Mouse (Mus musculus) mouse trophoblast stem cell (cell line): Measurements from ENCODE around the gene Rabac1.

Source experiments
- in situ Hi-C, 2 experiments: fragments of 300-500 bp; cut with MseI, MboI; formaldehyde crosslinking; loops; 2 replicates in 1 of 2; 3 replicates in 1 of 2; pipeline ENCODE4 v1.15.1; 2025

Rabac1 gene

DNA sequence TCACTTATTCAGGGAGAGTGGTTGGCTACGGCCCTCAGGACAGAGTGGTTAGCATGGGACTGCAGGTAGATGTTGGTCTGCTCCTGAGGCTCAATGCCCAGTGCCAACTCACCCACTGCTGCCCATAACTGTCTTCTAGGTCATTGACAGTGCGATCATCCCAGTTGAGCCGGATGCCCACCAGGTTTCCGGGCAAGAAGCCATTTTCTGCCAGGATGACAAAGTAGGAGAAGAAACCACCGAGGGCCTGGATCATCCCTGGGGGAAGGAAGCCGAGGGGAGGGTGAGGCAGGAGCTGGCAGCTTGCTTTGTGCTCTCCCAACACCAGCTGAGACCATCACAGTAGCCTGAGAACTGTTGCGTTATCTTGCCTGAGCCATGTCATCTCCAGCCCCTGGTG is 7.9 kb upstream of the Rabac1 start:
- in situ Hi-C loops: no loop called here

DNA sequence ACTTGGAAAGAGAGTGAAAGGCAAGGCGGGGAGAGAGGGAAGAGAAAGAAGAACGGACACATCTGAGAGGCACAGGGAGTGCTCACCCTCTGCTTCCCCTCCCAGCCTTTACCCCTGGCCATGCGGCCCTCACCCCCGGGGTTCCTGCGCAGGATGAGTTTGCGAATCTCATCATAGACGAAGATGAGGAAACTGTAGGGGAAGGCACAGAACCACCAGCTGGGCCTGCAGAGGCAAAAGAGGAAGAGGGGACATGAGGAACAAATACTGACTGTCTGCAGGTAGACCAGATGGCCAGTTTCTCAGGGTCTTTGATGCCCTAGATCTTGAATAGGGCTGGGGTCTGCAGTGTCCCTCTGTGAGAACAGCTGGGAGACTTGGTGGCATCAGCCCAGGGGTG is 6.2 kb upstream of the Rabac1 start:
- in situ Hi-C loops: no loop called here

DNA sequence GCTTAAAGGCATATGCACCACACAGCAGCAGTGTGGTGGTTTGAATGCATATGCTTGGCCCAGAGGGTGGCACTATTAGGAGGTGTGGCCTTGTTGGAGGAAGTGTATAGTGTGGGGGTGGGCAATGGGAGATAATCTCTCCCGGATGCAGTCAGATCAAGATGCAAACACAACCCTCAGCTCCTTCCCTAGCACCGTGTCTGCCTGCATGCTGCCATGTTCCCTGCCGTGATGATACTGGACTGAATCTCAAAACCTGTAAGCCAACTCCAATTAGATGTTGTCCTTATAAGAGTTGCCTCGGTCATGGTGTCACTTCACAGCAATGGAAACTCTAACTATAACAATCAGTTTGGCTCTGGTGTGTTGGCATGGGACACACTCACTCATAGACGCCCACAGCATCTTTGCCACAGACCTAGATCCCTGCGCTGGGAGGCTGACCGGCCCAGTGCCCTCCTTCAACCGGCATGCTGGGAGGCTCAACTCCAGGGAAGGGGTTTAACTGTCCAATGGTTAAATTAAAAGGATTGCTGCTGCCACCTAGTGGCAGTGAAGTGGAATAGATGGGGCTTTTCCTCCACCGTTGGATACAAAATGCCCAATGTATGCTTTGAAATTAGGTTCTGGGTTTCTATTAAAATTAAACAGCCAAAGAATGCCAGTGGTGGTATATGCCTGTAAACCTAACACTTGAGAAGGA is 2.5 kb upstream of the Rabac1 start:
- in situ Hi-C loops: no loop called here

DNA sequence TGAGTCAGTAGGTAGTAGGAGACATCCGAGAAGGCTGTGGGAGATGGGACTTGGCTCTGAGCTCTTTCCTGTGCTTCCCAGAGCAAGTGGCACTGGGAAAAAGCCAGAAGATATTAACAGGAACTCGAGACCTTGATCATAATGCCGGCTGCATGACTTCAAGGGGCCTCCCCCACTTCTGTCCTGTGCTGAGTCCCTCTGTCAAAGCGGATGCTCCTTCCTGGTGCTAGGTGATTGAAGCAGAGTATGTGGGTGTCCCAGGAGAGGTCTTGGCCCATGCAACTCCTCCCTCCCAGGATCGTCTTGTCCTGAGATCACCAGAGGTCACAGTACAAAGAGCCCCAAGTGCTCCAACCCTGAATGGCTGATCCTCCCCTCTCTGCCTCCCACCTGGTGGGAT is 1.3 kb upstream of the Rabac1 start:
- in situ Hi-C loops: no loop called here

DNA sequence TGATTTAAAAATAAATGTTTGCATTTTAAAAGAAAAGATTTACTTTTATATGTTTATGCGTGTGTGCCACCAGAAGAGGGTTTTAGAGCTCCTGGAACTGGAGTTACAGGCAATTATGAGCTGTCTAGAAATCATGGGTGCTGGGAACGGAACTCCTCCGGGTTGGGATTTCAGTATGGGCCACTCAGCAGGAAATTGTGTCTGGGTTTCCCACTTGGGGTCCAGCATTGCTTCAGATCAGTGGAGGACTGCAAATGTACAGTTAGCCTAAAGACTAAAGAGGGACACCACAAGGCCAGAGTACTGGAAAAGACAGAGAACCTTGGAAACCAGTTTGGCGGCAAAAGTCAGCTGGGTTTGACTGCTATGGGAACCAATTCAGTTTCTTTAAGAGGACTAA is 654 bp upstream of the Rabac1 start:
- in situ Hi-C loops: no loop called here

DNA sequence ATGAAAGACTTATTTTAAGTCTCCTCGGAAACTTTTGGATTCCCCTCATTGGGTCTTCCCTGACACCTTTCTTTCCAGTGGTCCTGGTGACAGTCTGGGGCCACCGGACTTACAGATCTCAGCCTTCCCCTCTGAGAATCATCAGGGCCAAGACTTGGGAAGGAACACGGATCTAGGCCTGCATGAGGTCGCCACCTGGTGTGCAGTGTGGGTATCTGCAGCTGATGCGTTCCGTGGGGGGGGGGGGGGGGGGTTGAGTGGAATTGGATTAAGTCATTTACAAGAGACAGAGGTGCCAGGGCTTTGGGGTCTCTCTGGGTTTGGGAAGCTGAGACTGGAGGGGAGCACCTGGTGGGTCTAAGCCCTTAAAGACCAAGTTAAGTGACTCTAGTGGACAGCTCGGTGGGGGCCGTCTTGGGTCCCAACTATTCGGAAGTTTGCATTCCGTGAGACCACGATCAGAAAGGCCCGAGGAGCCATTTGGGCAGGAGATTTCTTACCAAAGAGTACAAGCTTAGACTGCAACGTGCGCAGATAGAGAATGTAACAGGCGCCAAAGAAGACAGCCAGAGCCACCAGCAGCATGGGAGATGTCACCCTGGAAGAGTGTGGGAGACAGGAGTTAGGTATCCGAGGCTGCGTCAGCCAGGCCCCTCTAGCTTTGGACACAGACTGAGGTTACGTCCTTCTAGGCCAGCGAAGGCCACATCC is 1.1 kb downstream of the Rabac1 start:
- in situ Hi-C loops: no loop called here

DNA sequence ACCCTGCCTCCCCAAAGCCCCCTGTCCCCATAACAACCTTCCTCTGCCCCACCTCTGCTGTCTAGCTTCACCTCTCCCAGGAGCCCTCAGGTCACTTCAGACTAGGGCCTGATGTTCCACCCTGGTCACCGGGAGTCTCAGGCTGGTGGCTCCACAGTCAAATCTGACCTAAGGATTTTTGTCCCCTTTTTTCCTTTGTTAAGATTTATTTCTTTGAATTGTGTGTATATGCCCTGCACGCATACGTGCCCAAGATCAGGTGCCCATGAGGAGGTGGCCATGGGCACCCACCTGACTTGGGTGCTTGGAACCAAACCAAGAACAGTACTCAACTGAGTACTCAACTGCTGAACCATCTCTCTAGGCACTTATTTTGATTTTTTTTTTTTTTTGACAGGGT is 2.2 kb downstream of the Rabac1 start:
- in situ Hi-C loops: no loop called here

DNA sequence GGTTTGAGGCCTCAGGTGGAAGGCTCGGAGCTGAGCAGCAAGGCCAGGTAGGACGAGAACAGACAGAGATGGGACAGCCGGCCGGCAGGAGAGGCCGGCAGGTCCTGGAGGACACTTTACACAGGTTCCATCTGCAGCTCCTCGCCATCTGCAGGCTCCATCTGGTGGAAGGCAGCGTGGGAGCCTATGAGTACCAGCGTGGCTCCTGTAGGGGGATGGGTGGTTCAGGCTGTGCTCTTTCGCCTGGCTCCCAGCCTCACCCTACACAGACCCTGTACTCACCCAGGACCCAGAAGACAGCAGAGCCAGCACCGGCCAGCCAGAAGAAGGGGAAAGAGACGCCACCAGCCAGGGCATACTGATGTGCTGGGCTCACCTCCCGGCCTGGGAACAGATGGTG is 2.7 kb downstream of the Rabac1 start:
- in situ Hi-C loops: loop anchor here (10.0 kb wide), 2 partner anchors 145 to 155 kb away; no protein-coding TSS in a partner anchor

DNA sequence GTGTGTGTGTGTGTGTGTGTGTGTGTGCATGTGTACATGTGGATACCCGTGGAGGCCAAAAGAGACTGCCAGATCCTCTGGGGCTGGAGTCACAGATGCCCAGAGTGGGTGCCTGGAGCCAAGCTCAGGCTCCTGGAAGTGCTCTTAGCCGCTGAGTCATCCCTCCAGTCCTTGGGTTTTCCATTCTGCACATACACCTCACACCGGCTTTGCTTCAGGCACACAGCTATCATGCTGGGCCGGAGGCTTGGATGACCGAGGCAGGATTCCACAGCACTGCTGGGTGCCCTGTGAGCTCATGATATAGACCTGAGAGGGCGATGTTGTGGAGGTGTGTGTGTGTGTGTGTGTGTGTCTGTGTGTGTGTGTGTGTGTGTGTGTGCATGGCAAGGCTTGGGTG is 4.1 kb downstream of the Rabac1 start:
- in situ Hi-C loops: loop anchor here (10.0 kb wide), 2 partner anchors 144 to 154 kb away; no protein-coding TSS in a partner anchor

DNA sequence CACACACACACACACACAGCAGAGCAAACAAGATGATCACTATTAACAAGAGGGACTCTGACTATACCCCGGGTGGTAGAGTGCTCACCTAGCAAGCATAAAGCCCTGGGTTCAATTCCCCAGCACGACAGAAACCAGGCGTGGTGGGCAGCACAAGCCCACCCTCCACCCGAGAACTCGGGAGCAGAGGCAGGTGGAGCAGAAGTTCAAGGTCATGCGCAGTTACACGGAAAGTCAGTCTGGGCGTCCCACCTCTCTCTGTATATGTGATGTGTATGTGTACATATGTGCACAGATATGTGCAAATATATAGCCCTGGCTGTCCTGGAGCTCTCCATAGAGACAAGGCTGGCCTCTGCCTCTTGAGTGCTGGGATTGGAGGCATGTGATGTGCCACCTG is 4.6 kb downstream of the Rabac1 start:
- in situ Hi-C loops: loop anchor here (10.0 kb wide), 2 partner anchors 143 to 153 kb away; no protein-coding TSS in a partner anchor

DNA sequence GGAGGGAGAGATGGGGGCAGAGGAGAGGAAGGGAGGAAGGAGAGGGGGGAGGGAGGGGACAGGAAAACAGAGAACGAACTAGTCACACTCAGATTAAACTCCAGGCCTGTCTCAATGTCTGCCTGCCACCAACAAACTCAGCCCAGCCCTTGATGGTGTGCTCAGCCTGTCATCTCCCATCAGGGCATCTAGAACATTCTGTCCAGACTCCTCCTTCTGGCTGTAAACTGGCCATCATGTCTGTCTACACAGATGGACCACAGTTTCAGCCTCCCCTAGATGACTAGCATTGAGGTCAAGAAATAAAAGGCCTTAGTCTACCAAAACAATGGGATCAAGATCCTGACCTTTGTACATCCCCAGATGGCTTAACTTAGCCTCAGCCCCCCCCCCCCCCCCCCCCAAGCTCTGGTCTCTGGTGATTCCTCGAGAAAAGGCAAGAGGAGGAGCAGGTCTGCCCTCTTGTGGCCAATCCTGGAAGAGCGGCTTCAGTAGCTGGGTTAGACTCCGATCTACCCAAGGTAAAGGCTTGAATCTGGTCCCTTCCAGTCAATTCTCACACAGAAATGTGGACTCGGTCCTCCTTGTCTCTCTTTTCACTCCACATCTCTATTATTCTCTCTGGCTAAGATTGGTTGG is 7.5 kb downstream of the Rabac1 start:
- in situ Hi-C loops: loop anchor here (10.0 kb wide), 2 partner anchors 140 to 150 kb away; no protein-coding TSS in a partner anchor

DNA sequence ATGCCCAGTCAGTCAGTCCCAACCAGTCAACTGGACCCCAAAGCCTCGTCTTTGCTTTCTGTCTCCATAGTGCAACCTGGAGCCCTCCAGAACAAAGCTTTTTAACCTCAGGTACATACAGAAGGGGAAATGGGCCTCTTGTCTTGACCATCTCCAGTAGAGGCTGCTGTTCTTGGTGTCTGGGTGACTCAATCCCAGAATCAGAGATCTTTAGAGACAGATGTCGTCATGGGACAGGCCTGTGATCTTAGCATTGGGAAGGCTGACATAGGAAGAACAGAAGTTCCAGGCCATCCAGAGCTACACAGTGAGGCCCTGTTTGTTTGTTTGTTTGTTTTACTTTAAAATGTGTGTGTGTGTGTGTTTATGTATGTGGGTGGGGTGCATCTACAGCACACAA is 8.3 kb downstream of the Rabac1 start:
- in situ Hi-C loops: loop anchor here (10.0 kb wide), 2 partner anchors 139 to 149 kb away; no protein-coding TSS in a partner anchor

DNA sequence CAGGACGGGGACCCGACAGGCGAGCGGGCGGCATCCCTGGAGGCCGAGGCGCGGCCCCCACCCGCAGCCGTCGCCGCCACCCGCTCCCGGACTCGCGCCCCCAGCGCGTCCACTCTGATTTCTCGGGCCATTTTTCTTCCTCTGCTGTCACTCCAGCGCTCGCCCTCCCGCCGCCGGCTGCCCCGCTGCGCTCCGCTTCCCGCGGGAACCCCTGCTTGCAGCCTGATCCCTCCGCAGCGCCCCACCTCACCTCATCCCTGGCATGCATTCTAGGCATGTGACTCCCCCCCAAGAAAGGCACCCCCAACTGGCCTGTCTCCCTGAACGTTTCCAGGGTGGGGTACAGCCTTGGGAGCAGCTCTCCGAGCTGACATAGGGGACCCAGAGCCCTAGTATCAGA is 17.3 kb downstream of the Rabac1 start:
- in situ Hi-C loops: no loop called here

DNA sequence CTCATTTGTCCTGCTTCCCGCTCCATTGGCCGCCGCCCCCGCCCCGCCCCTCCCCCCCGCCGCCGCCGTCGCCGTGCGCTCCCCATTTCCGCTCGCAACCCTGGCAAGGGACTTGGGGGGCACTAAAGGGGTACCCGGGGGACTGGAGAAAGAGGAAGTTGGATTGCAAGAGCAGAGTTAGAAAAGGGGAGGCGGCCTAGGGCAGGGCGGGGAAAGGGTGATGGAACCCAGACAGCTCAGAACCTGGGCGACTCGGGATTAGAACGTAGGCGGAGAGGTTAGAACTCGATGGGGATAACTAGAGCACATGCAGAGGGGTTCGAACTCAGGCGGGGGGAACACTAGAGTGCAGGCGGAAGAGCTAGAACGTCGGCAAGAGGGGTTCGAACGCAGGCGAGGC is 18.1 kb downstream of the Rabac1 start:
- in situ Hi-C loops: no loop called here

DNA sequence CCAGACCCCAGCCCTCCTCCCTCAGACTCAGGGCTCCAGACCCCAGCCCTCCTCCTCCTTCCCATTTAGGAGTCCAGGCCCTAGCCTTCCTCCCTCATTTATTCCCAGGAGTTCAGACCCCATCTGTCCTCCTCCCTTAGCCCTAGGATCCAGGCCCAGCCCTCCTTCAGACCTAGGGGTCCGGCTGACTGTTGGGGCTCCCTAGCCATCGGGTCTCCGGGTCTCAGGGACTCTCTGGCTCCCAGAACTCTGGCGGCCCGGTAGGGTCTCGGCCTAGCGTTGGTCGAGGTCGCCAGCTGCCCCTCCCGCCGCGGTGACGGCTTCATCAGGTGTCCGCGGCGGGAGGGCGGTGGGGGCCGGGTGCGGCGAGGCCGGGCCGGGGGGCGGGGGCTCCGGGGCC is 18.6 kb downstream of the Rabac1 start:
- in situ Hi-C loops: no loop called here

DNA sequence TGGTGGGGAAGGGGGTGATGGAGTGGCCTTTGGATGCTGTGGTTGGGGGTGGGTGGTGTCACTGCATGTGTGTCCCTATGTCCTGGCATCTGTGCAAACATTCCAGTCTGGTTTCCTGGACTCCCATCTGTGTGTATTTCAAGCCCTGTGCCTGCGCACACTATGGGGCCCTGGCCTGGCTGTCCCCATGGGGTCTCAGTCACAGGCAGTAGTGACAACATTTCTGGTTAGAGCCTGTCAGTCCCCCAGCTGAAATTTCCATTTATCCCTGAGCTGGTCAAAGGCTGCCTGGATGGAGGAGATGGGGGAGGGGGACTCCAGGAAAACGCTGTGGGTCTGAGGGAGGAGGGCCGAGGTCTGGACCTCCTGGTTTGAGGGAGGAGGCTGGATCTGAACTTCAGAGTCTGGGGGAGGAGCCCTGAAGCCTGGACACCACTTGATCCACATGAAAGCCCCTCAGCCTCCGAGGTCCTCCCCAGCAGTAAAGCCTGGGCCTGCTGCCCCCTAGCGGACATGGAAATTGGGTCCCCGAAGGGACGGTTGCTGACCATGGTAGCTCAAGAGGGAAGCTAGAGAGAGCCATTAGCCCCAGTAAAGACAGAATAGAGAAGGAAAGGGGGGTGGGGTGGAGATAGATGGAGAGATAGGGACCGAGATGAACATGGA is 22.5 kb downstream of the Rabac1 start:
- in situ Hi-C loops: no loop called here

DNA sequence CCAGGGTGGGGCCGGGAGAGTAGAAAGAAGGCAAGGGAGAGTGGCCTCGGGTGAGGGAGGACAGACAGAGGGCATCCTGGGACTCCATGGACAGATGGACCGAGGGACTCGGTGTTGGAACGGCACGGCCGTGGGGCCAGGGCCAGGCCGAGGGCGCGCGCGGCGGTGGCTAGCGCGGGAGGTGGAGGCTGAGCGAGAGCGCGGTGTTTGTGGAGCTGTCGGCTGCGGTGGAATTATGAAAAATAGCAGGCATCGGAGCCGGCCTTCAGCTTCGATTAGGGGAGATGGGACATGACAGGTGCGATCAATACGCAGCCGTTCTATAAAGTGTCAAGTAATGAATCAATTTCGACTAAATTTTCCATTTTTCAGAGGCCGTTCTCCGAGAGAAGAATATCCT is 23.8 kb downstream of the Rabac1 start:
- in situ Hi-C loops: no loop called here

DNA sequence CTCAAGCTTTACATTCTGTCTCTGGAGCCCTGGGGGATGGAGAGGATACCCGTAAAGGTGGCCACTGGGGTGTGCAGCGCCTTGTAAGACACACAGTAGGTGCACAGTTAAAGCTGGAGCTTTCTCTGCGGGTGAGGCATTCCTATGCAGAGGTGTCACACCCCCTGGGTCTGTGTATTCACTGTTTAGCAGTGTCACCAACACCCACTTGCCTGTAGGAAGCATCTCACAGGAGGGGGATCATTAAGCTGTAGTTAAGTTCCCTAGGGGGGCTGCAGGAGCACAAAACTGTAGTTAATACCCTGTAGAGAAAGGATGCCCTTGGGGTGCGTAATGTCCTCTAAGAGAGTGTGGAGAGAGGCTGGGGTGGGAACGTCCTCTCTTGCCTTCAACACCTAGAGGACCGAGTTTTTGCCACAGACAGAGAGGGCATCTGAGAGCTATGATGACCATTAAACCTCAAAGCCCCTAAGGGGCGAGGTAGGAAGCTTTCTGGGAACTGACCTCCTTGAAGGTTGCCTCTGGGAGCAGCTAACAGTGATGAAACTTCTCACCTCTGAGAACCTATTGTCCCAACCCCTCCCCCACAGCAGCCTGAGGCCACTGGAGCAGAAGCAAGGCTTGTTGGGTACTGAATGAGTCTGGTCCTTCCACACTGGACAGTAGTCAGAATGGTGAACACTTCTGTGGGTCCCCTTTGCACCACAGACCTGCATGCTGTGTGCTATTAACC is 25.1 kb downstream of the Rabac1 start:
- in situ Hi-C loops: no loop called here

DNA sequence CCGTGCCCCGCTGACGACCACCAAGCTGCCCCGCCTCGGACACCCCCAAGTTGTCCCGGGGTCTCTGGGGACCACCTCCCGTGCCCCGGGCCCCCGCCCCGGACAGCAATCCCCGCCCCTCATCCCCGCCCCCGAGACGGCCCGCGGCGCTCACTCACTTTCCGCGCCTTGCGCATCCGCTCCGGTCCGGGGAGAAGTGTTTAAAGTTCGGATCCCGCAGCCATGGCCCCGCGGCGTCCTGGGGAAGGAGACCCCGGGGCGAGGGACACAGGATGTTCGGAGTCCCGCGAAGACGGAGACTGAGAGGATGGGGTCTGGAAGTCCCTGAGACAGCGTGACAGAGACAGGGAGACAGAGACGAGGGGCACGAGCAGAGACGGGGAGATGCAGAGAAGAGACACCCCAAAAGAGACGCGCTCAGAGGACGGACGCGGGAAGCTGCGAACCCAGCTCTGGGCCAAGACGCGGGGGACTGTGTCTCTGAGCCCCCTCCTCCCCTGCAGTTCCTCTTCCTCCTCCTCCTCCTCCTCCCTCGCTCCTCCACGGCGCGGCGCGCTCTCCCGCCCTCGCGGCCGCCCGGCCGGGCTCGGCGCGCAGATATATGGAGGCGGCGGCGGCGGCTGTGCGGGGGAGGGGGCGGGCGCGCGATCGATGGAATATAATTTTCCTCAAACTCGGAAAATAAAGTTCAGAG is 28.1 kb downstream of the Rabac1 start, which contains the start of gene Gm4881:
Gene Gm4881 (minus strand): TSS at position 238 of the 694 bp plus-strand sequence.
- in situ Hi-C loops: no loop called here

DNA sequence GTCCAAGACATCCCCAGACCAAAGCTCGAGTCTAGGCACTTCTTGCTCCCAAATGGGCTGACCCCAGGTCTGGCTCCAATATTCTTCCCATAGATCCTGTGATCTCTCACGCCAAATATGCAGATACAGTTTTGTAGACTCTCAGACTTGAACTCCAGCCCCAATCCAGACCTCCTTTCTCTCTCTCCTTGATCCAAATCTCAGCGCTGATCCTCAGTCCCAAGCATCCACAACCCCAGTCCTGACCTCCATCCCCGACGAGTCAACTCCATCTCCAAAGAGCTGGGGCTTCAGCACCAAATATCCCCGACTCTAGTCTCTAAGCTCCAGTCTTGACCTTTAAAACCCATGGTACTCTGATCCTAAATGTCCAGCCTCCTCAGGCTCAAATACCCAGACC is 28.9 kb downstream of the Rabac1 start:
- in situ Hi-C loops: no loop called here

DNA sequence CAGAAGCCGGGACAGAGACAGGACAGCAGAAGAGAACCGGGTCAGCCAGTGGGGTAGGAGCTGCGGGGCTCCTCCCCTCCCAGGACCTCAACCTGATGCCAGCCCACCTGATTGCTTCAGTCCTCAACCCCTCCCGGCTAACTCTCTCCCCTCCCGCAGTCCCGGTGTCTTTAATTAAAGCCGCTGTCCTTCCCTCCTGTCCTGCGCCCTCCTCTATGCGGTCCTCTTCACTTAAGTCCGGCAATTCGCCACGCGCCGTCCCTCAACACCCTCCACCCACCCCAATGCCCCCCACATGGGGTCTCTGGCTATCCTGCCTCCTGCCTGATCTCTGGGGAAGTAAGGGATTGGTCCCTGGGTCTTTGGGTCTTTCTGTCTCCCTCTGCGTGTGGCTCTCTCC is 40.9 kb downstream of the Rabac1 start:
- in situ Hi-C loops: no loop called here
